Mouse (Mus musculus): ENCODE data around the gene Arhgef15. TPM values are rescaled to one million over a fixed set of nuclear protein-coding genes. Genes with fewer than 3 reads are reported as not detected.
A peak's percentile ranks its signal among the peaks of the same experiment; 100 is the strongest.

Arhgef15 gene
- total RNA-seq, 2 experiments from 2014 or later: 0.04 TPM; not detected in 1

- ATAC-seq (replicated peaks; ENCODE audit: poor library complexity): no peak
Observed at GRCm38 (mm10) chr11:68897838-68898237, 59.4 kb downstream of the Arhgef15 start.

GRCm38 (mm10) chr11:68897120-68897519, 60.2 kb downstream of the Arhgef15 start:
- peak; percentile 54 for ATAC-seq (replicated peaks; ENCODE audit: poor library complexity)

GRCm38 (mm10) chr11:68896247-68896646, 61.0 kb downstream of the Arhgef15 start:
- ATAC-seq (replicated peaks; ENCODE audit: poor library complexity): peak; percentile 41

- ATAC-seq (replicated peaks; ENCODE audit: poor library complexity): no peak
Observed at GRCm38 (mm10) chr11:68893911-68894464, 63.3 kb downstream of the Arhgef15 start.

Other genes with a start within 250 kb of the Arhgef15 start
- gene Ndel1, start 85.6 kb downstream of the Arhgef15 start, total RNA-seq (2015): 26.2 and 28.0 TPM in 2 replicates
- gene Ndel1, start 85.6 kb downstream of the Arhgef15 start, total RNA-seq (2017): 35.9 and 40.5 TPM in 2 replicates
- gene Rnf222, start 68.9 kb downstream of the Arhgef15 start, total RNA-seq (2015): not detected in 2 replicates
- not detected in 2 replicates for gene Rnf222, start 68.9 kb downstream of the Arhgef15 start, total RNA-seq (2017)
- gene Rpl26, start 55.9 kb downstream of the Arhgef15 start, total RNA-seq (2015): 3,945 and 4,034 TPM in 2 replicates
- gene Rpl26, start 55.9 kb downstream of the Arhgef15 start, total RNA-seq (2017): 6,407 and 6,432 TPM in 2 replicates
- not detected in 2 replicates for gene Odf4, start 30.4 kb downstream of the Arhgef15 start, total RNA-seq (2015)
- gene Odf4, start 30.4 kb downstream of the Arhgef15 start, total RNA-seq (2017): not detected in 2 replicates
- gene Slc25a35, start 10.7 kb upstream of the Arhgef15 start, total RNA-seq (2015): 2.2 and 2.8 TPM in 2 replicates
- gene Slc25a35, start 10.7 kb upstream of the Arhgef15 start, total RNA-seq (2017): 0.30 and 0.75 TPM in 2 replicates
- gene Rangrf, start 17.7 kb upstream of the Arhgef15 start, total RNA-seq (2015): 91.0 and 123 TPM in 2 replicates
- gene Rangrf, start 17.7 kb upstream of the Arhgef15 start, total RNA-seq (2017): 46.3 and 54.1 TPM in 2 replicates
- 24.8 and 31.3 TPM in 2 replicates for gene Pfas, start 51.0 kb upstream of the Arhgef15 start, total RNA-seq (2015)
- gene Pfas, start 51.0 kb upstream of the Arhgef15 start, total RNA-seq (2017): 34.9 and 48.8 TPM in 2 replicates
- 27.8 and 33.7 TPM in 2 replicates for gene Ctc1, start 58.4 kb upstream of the Arhgef15 start, total RNA-seq (2015)
- gene Ctc1, start 58.4 kb upstream of the Arhgef15 start, total RNA-seq (2017): 21.2 and 27.2 TPM in 2 replicates
- 100 and 103 TPM in 2 replicates for gene Aurkb, start 88.2 kb upstream of the Arhgef15 start, total RNA-seq (2015)
- 103 and 128 TPM in 2 replicates for gene Aurkb, start 88.2 kb upstream of the Arhgef15 start, total RNA-seq (2017)
- gene Borcs6, start 102.2 kb upstream of the Arhgef15 start, total RNA-seq (2015): 6.2 and 7.6 TPM in 2 replicates
- gene Borcs6, start 102.2 kb upstream of the Arhgef15 start, total RNA-seq (2017): 6.6 and 6.7 TPM in 2 replicates
- gene Tmem107, start 113.3 kb upstream of the Arhgef15 start, total RNA-seq (2015): 18.6 and 23.4 TPM in 2 replicates
- 23.9 and 40.6 TPM in 2 replicates for gene Tmem107, start 113.3 kb upstream of the Arhgef15 start, total RNA-seq (2017)
- 36.6 and 41.2 TPM in 2 replicates for gene Vamp2, start 131.0 kb upstream of the Arhgef15 start, total RNA-seq (2015)
- 8.2 and 12.8 TPM in 2 replicates for gene Vamp2, start 131.0 kb upstream of the Arhgef15 start, total RNA-seq (2017)
- gene Per1, start 137.7 kb upstream of the Arhgef15 start, total RNA-seq (2015): 8.3 and 8.8 TPM in 2 replicates
- 4.0 and 4.8 TPM in 2 replicates for gene Per1, start 137.7 kb upstream of the Arhgef15 start, total RNA-seq (2017)
- gene Hes7, start 162.9 kb upstream of the Arhgef15 start, total RNA-seq (2015): not detected in 2 replicates
- not detected in 2 replicates for gene Hes7, start 162.9 kb upstream of the Arhgef15 start, total RNA-seq (2017)
- not detected in 2 replicates for gene 9130213A22Rik, start 165.1 kb upstream of the Arhgef15 start, total RNA-seq (2015)
- not detected in 2 replicates for gene 9130213A22Rik, start 165.1 kb upstream of the Arhgef15 start, total RNA-seq (2017)
- not detected in 2 replicates for gene Aloxe3, start 168.4 kb upstream of the Arhgef15 start, total RNA-seq (2015)
- gene Aloxe3, start 168.4 kb upstream of the Arhgef15 start, total RNA-seq (2017): not detected in 2 replicates
- gene Alox12b, start 199.5 kb upstream of the Arhgef15 start, total RNA-seq (2015): not detected in 2 replicates
- not detected in 2 replicates for gene Alox12b, start 199.5 kb upstream of the Arhgef15 start, total RNA-seq (2017)
- 0.07 TPM in 1 of 2 replicates, not detected in the other for gene Alox8, start 240.4 kb upstream of the Arhgef15 start, total RNA-seq (2015)
- gene Alox8, start 240.4 kb upstream of the Arhgef15 start, total RNA-seq (2017): 0.44 TPM in 1 of 2 replicates, not detected in the other